Mouse (Mus musculus): Measurements from ENCODE around the gene Cst6.

GRCm38 (mm10) chr19:5313189-5313588, 36.2 kb downstream of the Cst6 start:
- TF ChIP-seq POLR2A (IDR thresholded peaks at IDR 0.05; ENCODE audit: borderline replicate concordance, low read depth, low read length) (no peak), CTCF (IDR thresholded peaks at IDR 0.05; ENCODE audit: low read depth, low read length) (no peak)

Data from bone marrow macrophage, adult 2 months (primary cell).